Mouse (Mus musculus): ENCODE data around the gene Plppr3. TPM values are rescaled to one million over a fixed set of nuclear protein-coding genes. Genes with fewer than 3 reads are reported as not detected.

Plppr3 gene
- polyA plus RNA-seq, 1 experiment = 0.11 TPM

- Histone ChIP-seq H3K4me1 (ENCODE audit: control insufficient read depth) (peaks cover 8% of the 10 kb centered on the region), H3K9me3 (ENCODE audit: control insufficient read depth, low read length) (no peaks in the 10 kb centered on the region; the same call in 1 of the 2 replicates), H3K4me3 (replicated peaks) (no peak overlapping the region), H3K27me3 (ENCODE audit: control insufficient read depth) (peaks cover 13% of the 10 kb centered on the region), H3K36me3 (ENCODE audit: control insufficient read depth) (no peaks in the 10 kb centered on the region)
- TF ChIP-seq TAL1 (IDR thresholded peaks at IDR 0.05; ENCODE audit: low read length) = no peak
- TF ChIP-seq GATA1 (IDR thresholded peaks at IDR 0.05; ENCODE audit: low read length) = no peak
Measured at GRCm38 (mm10) chr10:79840091-79840490, 34.3 kb downstream of the Plppr3 start.

GRCm38 (mm10) chr10:79838151-79838550 lies 36.3 kb downstream of the Plppr3 start:
- H3K4me1 ChIP-seq (ENCODE audit: control insufficient read depth) = peaks cover 10% of the 10 kb centered on the region
- H3K27me3 ChIP-seq (ENCODE audit: control insufficient read depth) = peaks cover 13% of the 10 kb centered on the region
- no peak overlapping the region for H3K4me3 ChIP-seq (replicated peaks)
- H3K9me3 ChIP-seq (ENCODE audit: control insufficient read depth, low read length) = no peaks in the 10 kb centered on the region; the same call in 1 of the 2 replicates
- no peak for TF ChIP-seq GATA1 (IDR thresholded peaks at IDR 0.05; ENCODE audit: low read length)
- TF ChIP-seq TAL1 (IDR thresholded peaks at IDR 0.05; ENCODE audit: low read length) = no peak
- H3K36me3 ChIP-seq (ENCODE audit: control insufficient read depth) = no peaks in the 10 kb centered on the region

GRCm38 (mm10) chr10:79836918-79837317 lies 37.5 kb downstream of the Plppr3 start:
- peaks cover 13% of the 10 kb centered on the region for H3K27me3 ChIP-seq (ENCODE audit: control insufficient read depth)
- TF ChIP-seq GATA1 (IDR thresholded peaks at IDR 0.05; ENCODE audit: low read length) (no peak), TAL1 (IDR thresholded peaks at IDR 0.05; ENCODE audit: low read length) (no peak)
- H3K4me1 ChIP-seq (ENCODE audit: control insufficient read depth) = peaks cover 10% of the 10 kb centered on the region
- no peaks in the 10 kb centered on the region for H3K36me3 ChIP-seq (ENCODE audit: control insufficient read depth)
- no peak overlapping the region for H3K4me3 ChIP-seq (replicated peaks)
- H3K9me3 ChIP-seq (ENCODE audit: control insufficient read depth, low read length) = no peaks in the 10 kb centered on the region; the same call in 1 of the 2 replicates

- no peaks in the 10 kb centered on the region; the same call in 1 of the 2 replicates for H3K9me3 ChIP-seq (ENCODE audit: control insufficient read depth, low read length)
- TF ChIP-seq GATA1 (IDR thresholded peaks at IDR 0.05; ENCODE audit: low read length) (no peak), TAL1 (IDR thresholded peaks at IDR 0.05; ENCODE audit: low read length) (no peak)
- H3K27me3 ChIP-seq (ENCODE audit: control insufficient read depth) = peaks cover under 1% of the 10 kb centered on the region
- peaks cover 3% of the 10 kb centered on the region; the same call in 1 of the 2 replicates for H3K4me1 ChIP-seq (ENCODE audit: control insufficient read depth)
- H3K4me3 ChIP-seq (replicated peaks) = no peak overlapping the region
- no peaks in the 10 kb centered on the region for H3K36me3 ChIP-seq (ENCODE audit: control insufficient read depth)
Measured at GRCm38 (mm10) chr10:79834769-79835398, 39.5 kb downstream of the Plppr3 start.

- TF ChIP-seq GATA1 (IDR thresholded peaks at IDR 0.05; ENCODE audit: low read length) (no peak), TAL1 (IDR thresholded peaks at IDR 0.05; ENCODE audit: low read length) (no peak)
- peaks cover 3% of the 10 kb centered on the region; the same call in 1 of the 2 replicates for H3K4me1 ChIP-seq (ENCODE audit: control insufficient read depth)
- no peaks in the 10 kb centered on the region for H3K36me3 ChIP-seq (ENCODE audit: control insufficient read depth)
- H3K9me3 ChIP-seq (ENCODE audit: control insufficient read depth, low read length) = no peaks in the 10 kb centered on the region; the same call in 1 of the 2 replicates
- no peak overlapping the region for H3K4me3 ChIP-seq (replicated peaks)
- H3K27me3 ChIP-seq (ENCODE audit: control insufficient read depth) = no peaks in the 10 kb centered on the region; the same call in none of the 2 replicates
Measured at GRCm38 (mm10) chr10:79832786-79833181, 41.6 kb downstream of the Plppr3 start.

GRCm38 (mm10) chr10:79832026-79832785 lies 42.2 kb downstream of the Plppr3 start:
- no peaks in the 10 kb centered on the region for H3K36me3 ChIP-seq (ENCODE audit: control insufficient read depth)
- no peaks in the 10 kb centered on the region; the same call in none of the 2 replicates for H3K27me3 ChIP-seq (ENCODE audit: control insufficient read depth)
- H3K4me1 ChIP-seq (ENCODE audit: control insufficient read depth) = peaks cover 3% of the 10 kb centered on the region; the same call in 1 of the 2 replicates
- H3K9me3 ChIP-seq (ENCODE audit: control insufficient read depth, low read length) = no peaks in the 10 kb centered on the region; the same call in 1 of the 2 replicates
- H3K4me3 ChIP-seq (replicated peaks) = no peak overlapping the region
- TF ChIP-seq TAL1 (IDR thresholded peaks at IDR 0.05; ENCODE audit: low read length) = no peak
- no peak for TF ChIP-seq GATA1 (IDR thresholded peaks at IDR 0.05; ENCODE audit: low read length)

GRCm38 (mm10) chr10:79831583-79831982 lies 42.9 kb downstream of the Plppr3 start:
- 0 out of 3 replicates have a peak, but pooled peaks have one; percentile 21 for TF ChIP-seq TAL1 (IDR thresholded peaks at IDR 0.05; ENCODE audit: low read length)
- no peak for TF ChIP-seq GATA1 (IDR thresholded peaks at IDR 0.05; ENCODE audit: low read length)
- H3K4me1 ChIP-seq (ENCODE audit: control insufficient read depth) = peaks cover 3% of the 10 kb centered on the region; the same call in 1 of the 2 replicates
- no peak overlapping the region for H3K4me3 ChIP-seq (replicated peaks)
- no peaks in the 10 kb centered on the region for H3K9me3 ChIP-seq (ENCODE audit: control insufficient read depth, low read length)
- no peaks in the 10 kb centered on the region for H3K36me3 ChIP-seq (ENCODE audit: control insufficient read depth)
- no peaks in the 10 kb centered on the region; the same call in none of the 2 replicates for H3K27me3 ChIP-seq (ENCODE audit: control insufficient read depth)

GRCm38 (mm10) chr10:79824413-79824812 lies 50.0 kb downstream of the Plppr3 start:
- no peaks in the 10 kb centered on the region for H3K9me3 ChIP-seq (ENCODE audit: control insufficient read depth, low read length)
- peaks cover 17% of the 10 kb centered on the region for H3K4me1 ChIP-seq (ENCODE audit: control insufficient read depth)

GRCm38 (mm10) chr10:79823011-79823410 lies 51.4 kb downstream of the Plppr3 start:
- Histone ChIP-seq H3K4me1 (ENCODE audit: control insufficient read depth) (peaks cover 24% of the 10 kb centered on the region), H3K4me3 (replicated peaks) (no peak overlapping the region), H3K36me3 (ENCODE audit: control insufficient read depth) (no peaks in the 10 kb centered on the region), H3K27me3 (ENCODE audit: control insufficient read depth) (no peaks in the 10 kb centered on the region; the same call in 1 of the 2 replicates), H3K9me3 (ENCODE audit: control insufficient read depth, low read length) (no peaks in the 10 kb centered on the region)
- TF ChIP-seq TAL1 (IDR thresholded peaks at IDR 0.05; ENCODE audit: low read length) = no peak

More at GRCm38 (mm10) chr10:79824413-79824812, 50.0 kb downstream of the Plppr3 start:
- Histone ChIP-seq H3K36me3 (ENCODE audit: control insufficient read depth) (no peaks in the 10 kb centered on the region), H3K27me3 (ENCODE audit: control insufficient read depth) (no peaks in the 10 kb centered on the region; the same call in none of the 2 replicates), H3K4me3 (replicated peaks) (no peak overlapping the region)
- TF ChIP-seq TAL1 (IDR thresholded peaks at IDR 0.05; ENCODE audit: low read length) (no peak), GATA1 (IDR thresholded peaks at IDR 0.05; ENCODE audit: low read length) (no peak)

Data from erythroblast, embryonic 14.5 days (primary cell).